Mouse (Mus musculus): Measurements from ENCODE around the gene Bicdl1. TPM values are rescaled to one million over a fixed set of nuclear protein-coding genes. Genes with fewer than 3 reads are reported as not detected.

The Bicdl1 gene
- polyA plus RNA-seq, 1 experiment from 2014 or later: 47.2 TPM

- ATAC-seq (replicated peaks): no peak
- H3K27me3 ChIP-seq (replicated peaks): no peaks in the 10 kb centered on the region
- H3K36me3 ChIP-seq (replicated peaks): peaks cover 20% of the 10 kb centered on the region
- H3K9ac ChIP-seq: no peak overlapping the region
- no peaks in the 10 kb centered on the region for H3K9me3 ChIP-seq
- no peak overlapping the region for H3K4me2 ChIP-seq
- 86% methylated on average over 6 of the region's 6 CpGs for WGBS
- H3K4me3 ChIP-seq: no peak overlapping the region
- H3K27ac ChIP-seq: no peak overlapping the region
- H3K4me1 ChIP-seq: no peaks in the 10 kb centered on the region
These were observed 73.1 kb downstream of the Bicdl1 start for GRCm38 (mm10) chr5:115658352-115658751.

- Histone ChIP-seq H3K27me3 (replicated peaks) (no peaks in the 10 kb centered on the region), H3K9ac (no peak overlapping the region), H3K36me3 (replicated peaks) (peaks cover 16% of the 10 kb centered on the region; the same call in 1 of the 2 replicates), H3K27ac (no peak overlapping the region), H3K4me3 (no peak overlapping the region), H3K4me1 (peaks cover 6% of the 10 kb centered on the region), H3K4me2 (no peak overlapping the region), H3K9me3 (no peaks in the 10 kb centered on the region)
- no peak for ATAC-seq (replicated peaks)
- WGBS: 69% methylated on average over 1 of the region's 1 CpGs
These were observed 74.2 kb downstream of the Bicdl1 start for GRCm38 (mm10) chr5:115657234-115657633.

GRCm38 (mm10) chr5:115656677-115657076 is 74.7 kb downstream of the Bicdl1 start:
- Histone ChIP-seq H3K36me3 (replicated peaks) (peaks cover 12% of the 10 kb centered on the region; the same call in 1 of the 2 replicates), H3K27ac (no peak overlapping the region), H3K4me2 (no peak overlapping the region), H3K4me1 (peaks cover 11% of the 10 kb centered on the region), H3K27me3 (replicated peaks) (no peaks in the 10 kb centered on the region), H3K4me3 (no peak overlapping the region), H3K9ac (no peak overlapping the region), H3K9me3 (no peaks in the 10 kb centered on the region)
- 80% methylated on average over 6 of the region's 6 CpGs for WGBS
- ATAC-seq (replicated peaks): no peak

- Histone ChIP-seq H3K4me2 (no peak overlapping the region), H3K4me3 (no peak overlapping the region), H3K4me1 (peaks cover 19% of the 10 kb centered on the region), H3K36me3 (replicated peaks) (peaks cover 11% of the 10 kb centered on the region; the same call in 1 of the 2 replicates), H3K27ac (peak overlapping the region; percentile 22; the same call in 1 of the 2 replicates), H3K9ac (no peak overlapping the region), H3K27me3 (replicated peaks) (no peaks in the 10 kb centered on the region), H3K9me3 (no peaks in the 10 kb centered on the region)
- 91% methylated on average over 12 of the region's 12 CpGs for WGBS
- no peak for ATAC-seq (replicated peaks)
These were observed 77.6 kb downstream of the Bicdl1 start for GRCm38 (mm10) chr5:115653776-115654175.

GRCm38 (mm10) chr5:115652681-115653575 is 78.5 kb downstream of the Bicdl1 start:
- Histone ChIP-seq H3K27me3 (replicated peaks) (no peaks in the 10 kb centered on the region), H3K9me3 (no peaks in the 10 kb centered on the region), H3K9ac (peak overlapping the region; percentile 60), H3K4me1 (peaks cover 19% of the 10 kb centered on the region), H3K36me3 (replicated peaks) (peaks cover 11% of the 10 kb centered on the region; the same call in 1 of the 2 replicates), H3K4me2 (peak overlapping the region; percentile 59), H3K4me3 (peak overlapping the region; percentile 41), H3K27ac (peak overlapping the region; percentile 82)
- 5% methylated on average over 35 of the region's 35 CpGs for WGBS
- ATAC-seq (replicated peaks): peak; percentile 99

GRCm38 (mm10) chr5:115651821-115652220 is 79.6 kb downstream of the Bicdl1 start:
- H3K4me2 ChIP-seq: peak overlapping the region; percentile 59
- H3K9ac ChIP-seq: no peak overlapping the region
- no peaks in the 10 kb centered on the region for H3K9me3 ChIP-seq
- no peaks in the 10 kb centered on the region for H3K27me3 ChIP-seq (replicated peaks)
- no peak overlapping the region for H3K27ac ChIP-seq
- peaks cover 15% of the 10 kb centered on the region; the same call in 1 of the 2 replicates for H3K36me3 ChIP-seq (replicated peaks)
- H3K4me3 ChIP-seq: no peak overlapping the region; the same call in 1 of the 2 replicates
- no peak for ATAC-seq (replicated peaks)
- peaks cover 19% of the 10 kb centered on the region for H3K4me1 ChIP-seq
- 89% methylated on average over 10 of the region's 10 CpGs for WGBS

GRCm38 (mm10) chr5:115650885-115651284 is 80.5 kb downstream of the Bicdl1 start:
- H3K36me3 ChIP-seq (replicated peaks): peaks cover 22% of the 10 kb centered on the region
- no peak overlapping the region for H3K4me2 ChIP-seq
- no peak overlapping the region for H3K27ac ChIP-seq
- H3K27me3 ChIP-seq (replicated peaks): no peaks in the 10 kb centered on the region
- WGBS: 89% methylated on average over 10 of the region's 10 CpGs
- no peak overlapping the region for H3K9ac ChIP-seq
- ATAC-seq (replicated peaks): no peak
- no peak overlapping the region for H3K4me3 ChIP-seq
- H3K4me1 ChIP-seq: peaks cover 19% of the 10 kb centered on the region
- no peaks in the 10 kb centered on the region for H3K9me3 ChIP-seq

GRCm38 (mm10) chr5:115649699-115650098 is 81.7 kb downstream of the Bicdl1 start:
- H3K9me3 ChIP-seq: no peaks in the 10 kb centered on the region
- peaks cover 30% of the 10 kb centered on the region for H3K36me3 ChIP-seq (replicated peaks)
- H3K27ac ChIP-seq: no peak overlapping the region
- ATAC-seq (replicated peaks): no peak
- peaks cover 19% of the 10 kb centered on the region for H3K4me1 ChIP-seq
- H3K4me2 ChIP-seq: no peak overlapping the region
- H3K9ac ChIP-seq: no peak overlapping the region; the same call in 1 of the 2 replicates
- no peak overlapping the region for H3K4me3 ChIP-seq
- H3K27me3 ChIP-seq (replicated peaks): no peaks in the 10 kb centered on the region
- 85% methylated on average over 8 of the region's 8 CpGs for WGBS

GRCm38 (mm10) chr5:115648876-115649275 is 82.5 kb downstream of the Bicdl1 start:
- Histone ChIP-seq H3K27me3 (replicated peaks) (no peaks in the 10 kb centered on the region), H3K4me1 (peaks cover 19% of the 10 kb centered on the region), H3K4me3 (no peak overlapping the region), H3K4me2 (no peak overlapping the region), H3K9ac (no peak overlapping the region), H3K36me3 (replicated peaks) (peaks cover 35% of the 10 kb centered on the region), H3K27ac (no peak overlapping the region), H3K9me3 (no peaks in the 10 kb centered on the region)
- 64% methylated on average over 3 of the region's 3 CpGs for WGBS
- ATAC-seq (replicated peaks): no peak

GRCm38 (mm10) chr5:115644192-115644591 is 87.2 kb downstream of the Bicdl1 start:
- H3K27ac ChIP-seq: no peak overlapping the region
- H3K4me2 ChIP-seq: no peak overlapping the region
- no peaks in the 10 kb centered on the region for H3K9me3 ChIP-seq
- no peak for ATAC-seq (replicated peaks)
- no peak overlapping the region for H3K4me3 ChIP-seq
- no peaks in the 10 kb centered on the region for H3K27me3 ChIP-seq (replicated peaks)
- no peak overlapping the region for H3K9ac ChIP-seq
- H3K4me1 ChIP-seq: no peaks in the 10 kb centered on the region
- H3K36me3 ChIP-seq (replicated peaks): peaks cover 39% of the 10 kb centered on the region
- 87% methylated on average over 9 of the region's 9 CpGs for WGBS

- 69% methylated on average over 6 of the region's 6 CpGs for WGBS
- peaks cover 17% of the 10 kb centered on the region for H3K36me3 ChIP-seq (replicated peaks)
- no peaks in the 10 kb centered on the region for H3K9me3 ChIP-seq
- no peak for ATAC-seq (replicated peaks)
- no peak overlapping the region for H3K9ac ChIP-seq
- peaks cover 48% of the 10 kb centered on the region for H3K4me1 ChIP-seq
- H3K4me2 ChIP-seq: no peak overlapping the region
- no peaks in the 10 kb centered on the region for H3K27me3 ChIP-seq (replicated peaks)
- H3K27ac ChIP-seq: no peak overlapping the region
- no peak overlapping the region for H3K4me3 ChIP-seq
These were observed 95.9 kb downstream of the Bicdl1 start for GRCm38 (mm10) chr5:115635536-115635935.

- ATAC-seq (replicated peaks): no peak
- peaks cover 51% of the 10 kb centered on the region for H3K4me1 ChIP-seq
These were observed 97.4 kb downstream of the Bicdl1 start for GRCm38 (mm10) chr5:115634046-115634445.

More at GRCm38 (mm10) chr5:115634046-115634445, 97.4 kb downstream of the Bicdl1 start:
- H3K9ac ChIP-seq: no peak overlapping the region
- H3K4me3 ChIP-seq: no peak overlapping the region
- H3K27me3 ChIP-seq (replicated peaks): no peaks in the 10 kb centered on the region
- 92% methylated on average over 8 of the region's 8 CpGs for WGBS
- no peak overlapping the region for H3K27ac ChIP-seq
- 0 out of 2 replicates have a peak overlapping the region, but pooled peaks have one; percentile 67 for H3K4me2 ChIP-seq
- H3K9me3 ChIP-seq: no peaks in the 10 kb centered on the region
- peaks cover 5% of the 10 kb centered on the region; the same call in 1 of the 2 replicates for H3K36me3 ChIP-seq (replicated peaks)

All from midbrain, embryonic 15.5 days (tissue).